Mouse (Mus musculus) bone marrow macrophage, adult 2 months (primary cell): ENCODE results near the gene Camk1d.

ENCODE experiments used
- CTCF ChIP-seq: IDR thresholded peaks from 2 replicates; pipeline ENCODE4 v1.5.1; 2012; ENCODE audit warnings: low read depth, mild to moderate bottlenecking, low read length, moderate library complexity
- POLR2A ChIP-seq: IDR thresholded peaks from 2 replicates; pipeline ENCODE4 v1.6.1; 2012; ENCODE audit warnings: mild to moderate bottlenecking, low read depth, low read length, borderline replicate concordance

GRCm38 (mm10) chr2:5395873-5396272 lies 318.4 kb downstream of the Camk1d start:
- TF ChIP-seq POLR2A, result no peak
- TF ChIP-seq CTCF, result no peak
